In genomic region chr4:35032758-35033157, GRCm38 (mm10) we compare ENCODE assay signal across 17 mouse cellular contexts.
"Had no signal": no experiment of that assay in that cellular context is flagged by ENCODE, and none has a peak within 500 bp of the region (broad histone marks: within the 10 kb centered on the region; RNA-seq: fewer than 3 reads in every experiment).

No protein-coding gene starts in this region.

- H3K27ac ChIP-seq: kidney, embryonic 15.5 days; left cerebral cortex, adult 2 months; limb, embryonic 10.5 days; limb, embryonic 13.5 days; liver, embryonic 14.5 days had no signal

- H3K27me3 ChIP-seq: limb, embryonic 13.5 days had no signal

- H3K4me3 ChIP-seq: kidney, embryonic 15.5 days; left cerebral cortex, adult 2 months; limb, embryonic 10.5 days; limb, embryonic 13.5 days had no signal

- H3K4me2 ChIP-seq: kidney, embryonic 15.5 days; limb, embryonic 13.5 days; midbrain, embryonic 11.5 days had no signal

- H3K36me3 ChIP-seq: kidney, embryonic 15.5 days; limb, embryonic 10.5 days; limb, embryonic 13.5 days had no signal

- DNase-seq: kidney, adult 11 months; kidney, adult 8-10 months; kidney, postnatal 10 days; kidney, postnatal 36 days; layer of hippocampus, postnatal 36 days; lung, adult 2 months; lung, postnatal 14 days; lung, postnatal 4 days; midbrain, embryonic 14.5 days; thymus, adult 18-20 months; thymus, postnatal 36 days had no signal

- H3K9me3 ChIP-seq: kidney, embryonic 15.5 days; limb, embryonic 10.5 days; limb, embryonic 13.5 days had no signal

- H3K9ac ChIP-seq: kidney, embryonic 15.5 days; limb, embryonic 13.5 days; liver, embryonic 14.5 days had no signal
